Mouse (Mus musculus) kidney, embryonic 16.5 days (tissue): Measurements from ENCODE around the gene Thoc6. TPM values are rescaled to one million over a fixed set of nuclear protein-coding genes. Genes with fewer than 3 reads are reported as not detected.
A peak's percentile ranks its signal among the peaks of the same experiment; 100 is the strongest.

Experiments
- ATAC-seq: fragments of 200-750 bp; cut with Nextera tagmentation; 2 replicates; pipeline ENCODE4 v1.8.0; 2017; ENCODE audit warnings: moderate TSS enrichment; ENCODE audit not compliant: low FRiP score, low TSS enrichment
- H3K27ac ChIP-seq: fragments of 300-500 bp; sonication (generic); 2 replicates; pipeline ENCODE4 v1.5.1; 2014; ENCODE audit warnings: low read length
- H3K27me3 ChIP-seq: fragments of 300-500 bp; sonication (generic); 2 replicates; pipeline ENCODE4 v1.6.1; 2014; ENCODE audit warnings: low read length, control low read depth, mixed read lengths; ENCODE audit not compliant: insufficient read depth
- H3K36me3 ChIP-seq: fragments of 300-500 bp; sonication (generic); 2 replicates; pipeline ENCODE4 v1.6.1; 2014; ENCODE audit warnings: low read length, control low read depth, mixed read lengths; ENCODE audit not compliant: insufficient read depth
- H3K4me1 ChIP-seq: fragments of 300-500 bp; sonication (generic); 2 replicates; pipeline ENCODE4 v1.6.1; 2014; ENCODE audit warnings: low read length, control low read depth, mixed read lengths; ENCODE audit not compliant: insufficient read depth
- H3K4me2 ChIP-seq: fragments of 300-500 bp; sonication (generic); replicated peaks from 2 replicates; pipeline ENCODE4 v1.6.1; 2014; ENCODE audit warnings: low read depth, low read length
- H3K4me3 ChIP-seq: fragments of 300-500 bp; sonication (generic); 2 replicates; pipeline ENCODE4 v1.5.1; 2014; ENCODE audit warnings: mild to moderate bottlenecking, low read length
- H3K9ac ChIP-seq: fragments of 300-500 bp; sonication (generic); replicated peaks from 2 replicates; pipeline ENCODE4 v1.6.1; 2014; ENCODE audit warnings: low read length
- H3K9me3 ChIP-seq: fragments of 300-500 bp; sonication (generic); 2 replicates; pipeline ENCODE4 v1.6.1; 2016; ENCODE audit warnings: low read length, control low read depth
- WGBS: fragments of 180-500 bp; shearing (Covaris S2); extraction: QIAGEN DNeasy Blood & Tissue Kit; methylation state at CpG from one replicate; pipeline ENCODE4 v1.1.7; 2014; 5-methylcytosine and 5-hydroxymethylcytosine counted together
- polyA plus RNA-seq: library from polyadenylated mRNA; unstranded; fragments of >200 nt; fragmentation: Nextera tagmentation; extraction: Ambion mirVana; gene quantifications from 2 replicates; pipeline ENCODE4 v1.2.1, GENCODE M21; 2015

The Thoc6 gene
- polyA plus RNA-seq, 1 experiment from 2014 or later = 65.5 TPM

- no peaks in the 10 kb centered on the region for H3K9me3 ChIP-seq
- no peak overlapping the region for H3K4me3 ChIP-seq
- no peaks in the 10 kb centered on the region for H3K4me1 ChIP-seq
- ATAC-seq = no peak
- no peaks in the 10 kb centered on the region for H3K36me3 ChIP-seq
- H3K4me2 ChIP-seq = no peak overlapping the region
- H3K27me3 ChIP-seq = no peaks in the 10 kb centered on the region
- 76% methylated on average over 6 of the region's 6 CpGs for WGBS
- no peak overlapping the region for H3K9ac ChIP-seq
- H3K27ac ChIP-seq = no peak overlapping the region
These were observed 22.3 kb downstream of the Thoc6 start for GRCm38 (mm10) chr17:23651363-23651762.

DNA sequence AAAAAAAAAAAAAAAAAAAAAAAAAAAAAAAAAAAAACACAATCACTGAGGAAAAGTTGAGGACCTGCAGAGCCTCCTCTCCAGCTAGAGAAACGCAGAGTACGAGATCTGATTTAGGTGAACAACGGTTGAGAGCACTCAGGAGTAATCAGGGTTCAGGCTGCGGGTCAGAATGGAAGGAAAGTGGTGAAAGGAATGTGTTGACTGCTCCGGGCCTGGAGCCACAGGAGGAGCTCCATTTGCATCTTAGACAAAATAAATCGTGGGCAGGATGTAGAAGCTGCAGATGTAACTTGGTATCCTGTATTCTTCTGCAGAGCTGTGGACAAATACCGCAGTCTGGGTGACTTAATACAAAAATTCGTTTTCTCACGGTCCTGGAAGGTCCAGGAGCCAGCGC lies 27.8 kb downstream of the Thoc6 start:
- H3K27me3 ChIP-seq = peaks cover 11% of the 10 kb centered on the region; the same call in 1 of the 2 replicates
- no peak overlapping the region for H3K9ac ChIP-seq
- ATAC-seq = no peak
- H3K4me3 ChIP-seq = no peak overlapping the region
- 40% methylated on average over 10 of the region's 10 CpGs for WGBS
- no peaks in the 10 kb centered on the region for H3K36me3 ChIP-seq
- H3K4me2 ChIP-seq = no peak overlapping the region
- H3K27ac ChIP-seq = no peak overlapping the region
- H3K4me1 ChIP-seq = peaks cover 9% of the 10 kb centered on the region
- no peaks in the 10 kb centered on the region for H3K9me3 ChIP-seq

GRCm38 (mm10) chr17:23644613-23645495 lies 28.8 kb downstream of the Thoc6 start, which contains the start of gene Mmp25:
Gene Mmp25, minus strand, starts transcription at chr17:23645277.
- Histone ChIP-seq H3K36me3 (no peaks in the 10 kb centered on the region), H3K27ac (no peak within 1 kb of the TSS), H3K9me3 (no peaks in the 10 kb centered on the region), H3K4me1 (peaks cover 9% of the 10 kb centered on the region), H3K4me2 (peak within 1 kb of the TSS; percentile 63), H3K9ac (peak within 1 kb of the TSS; percentile 64), H3K27me3 (peaks cover 11% of the 10 kb centered on the region; the same call in 1 of the 2 replicates), H3K4me3 (peak within 1 kb of the TSS; percentile 45)
- peak; percentile 73 for ATAC-seq
- under 1% methylated on average over 57 of the region's 58 CpGs for WGBS

DNA sequence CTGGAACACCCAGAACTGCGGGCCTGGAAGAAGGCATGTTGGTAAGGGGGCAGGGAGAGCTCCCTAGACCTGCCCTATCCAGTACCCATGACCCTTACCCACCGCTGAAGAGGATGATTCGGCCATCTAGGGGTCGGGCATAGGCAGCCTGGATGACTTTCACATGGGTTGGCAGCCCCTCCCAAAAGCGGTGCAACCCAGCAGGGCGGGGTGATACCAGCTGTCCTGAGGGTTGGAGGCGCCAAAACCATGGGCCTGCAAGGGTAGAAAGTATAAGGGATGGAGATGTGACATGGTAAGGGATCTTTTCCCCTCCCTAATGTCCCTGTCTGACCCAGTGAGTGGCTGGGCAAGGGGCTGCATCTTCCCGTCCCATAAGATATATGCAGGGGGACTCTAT lies 42.4 kb downstream of the Thoc6 start:
- Histone ChIP-seq H3K4me3 (no peak overlapping the region), H3K4me2 (no peak overlapping the region), H3K27me3 (no peaks in the 10 kb centered on the region), H3K9me3 (no peaks in the 10 kb centered on the region), H3K9ac (no peak overlapping the region), H3K36me3 (no peaks in the 10 kb centered on the region), H3K27ac (no peak overlapping the region), H3K4me1 (peaks cover 3% of the 10 kb centered on the region; the same call in 1 of the 2 replicates)
- WGBS = 85% methylated on average over 8 of the region's 8 CpGs
- ATAC-seq = peak; percentile 39; the same call in 1 of the 2 replicates

GRCm38 (mm10) chr17:23630195-23631020 lies 43.3 kb downstream of the Thoc6 start:
- no peaks in the 10 kb centered on the region for H3K9me3 ChIP-seq
- ATAC-seq = peak; percentile 87
- H3K9ac ChIP-seq = peak overlapping the region; percentile 36; the same call in 1 of the 2 replicates
- no peaks in the 10 kb centered on the region for H3K36me3 ChIP-seq
- no peak overlapping the region for H3K27ac ChIP-seq
- WGBS = 14% methylated on average over 22 of the region's 22 CpGs
- H3K4me2 ChIP-seq = peak overlapping the region; percentile 57
- peak overlapping the region; percentile 25 for H3K4me3 ChIP-seq
- H3K27me3 ChIP-seq = no peaks in the 10 kb centered on the region
- peaks cover 3% of the 10 kb centered on the region; the same call in 1 of the 2 replicates for H3K4me1 ChIP-seq

- peaks cover 3% of the 10 kb centered on the region; the same call in 1 of the 2 replicates for H3K4me1 ChIP-seq
- ATAC-seq = no peak
- 44% methylated on average over 7 of the region's 7 CpGs for WGBS
- no peaks in the 10 kb centered on the region for H3K36me3 ChIP-seq
- no peaks in the 10 kb centered on the region for H3K9me3 ChIP-seq
- no peaks in the 10 kb centered on the region for H3K27me3 ChIP-seq
- no peak overlapping the region for H3K4me3 ChIP-seq
- H3K9ac ChIP-seq = no peak overlapping the region
- no peak overlapping the region for H3K4me2 ChIP-seq
- no peak overlapping the region for H3K27ac ChIP-seq
These were observed 45.9 kb downstream of the Thoc6 start for GRCm38 (mm10) chr17:23627813-23628212.

DNA sequence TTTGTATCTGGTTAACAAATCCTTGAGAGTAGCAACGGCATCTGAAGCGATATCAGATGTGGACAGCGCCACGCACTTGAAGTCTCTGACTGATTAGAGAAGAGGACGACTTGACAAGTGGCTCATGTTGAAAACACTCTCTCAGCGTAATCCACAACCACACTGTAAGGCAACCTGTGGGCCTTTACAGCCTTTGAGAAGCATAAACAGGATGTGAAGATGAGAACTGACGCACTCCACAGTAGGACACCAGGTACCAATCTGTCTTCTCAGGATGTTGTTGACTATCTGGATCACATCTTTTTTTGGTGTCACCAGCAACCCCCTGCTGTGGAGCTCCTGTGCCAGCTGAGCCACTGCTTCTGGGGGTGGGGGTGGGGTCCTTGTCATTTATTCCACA lies 53.3 kb downstream of the Thoc6 start:
- Histone ChIP-seq H3K4me1 (no peaks in the 10 kb centered on the region), H3K9me3 (no peaks in the 10 kb centered on the region), H3K27ac (no peak overlapping the region), H3K36me3 (no peaks in the 10 kb centered on the region), H3K4me2 (no peak overlapping the region), H3K4me3 (no peak overlapping the region), H3K27me3 (peaks cover 4% of the 10 kb centered on the region; the same call in 1 of the 2 replicates), H3K9ac (no peak overlapping the region)
- WGBS = 79% methylated on average over 7 of the region's 7 CpGs
- ATAC-seq = no peak

Other genes with a start within 250 kb of the Thoc6 start
- not detected in 2 replicates for gene Vmn2r117, start 194.2 kb downstream of the Thoc6 start, polyA plus RNA-seq
- gene Zfp213, start 109.6 kb downstream of the Thoc6 start, polyA plus RNA-seq = 24.1 and 26.5 TPM in 2 replicates
- 19.1 and 19.3 TPM in 2 replicates for gene Zfp13, start 74.4 kb downstream of the Thoc6 start, polyA plus RNA-seq
- gene Zscan10, start 73.0 kb downstream of the Thoc6 start, polyA plus RNA-seq = 0.26 TPM in 1 of 2 replicates, not detected in the other
- gene Mmp25, start 28.6 kb downstream of the Thoc6 start, polyA plus RNA-seq = 1.1 and 1.2 TPM in 2 replicates
- gene Bicdl2, start 13.4 kb downstream of the Thoc6 start, polyA plus RNA-seq = 1.7 and 2.0 TPM in 2 replicates
- gene Hcfc1r1, start 286 bp downstream of the Thoc6 start, polyA plus RNA-seq = 73.4 and 83.7 TPM in 2 replicates
- 28.9 and 31.2 TPM in 2 replicates for gene Tnfrsf12a, start 3.6 kb upstream of the Thoc6 start, polyA plus RNA-seq
- 242 and 253 TPM in 2 replicates for gene Cldn6, start 5.4 kb upstream of the Thoc6 start, polyA plus RNA-seq
- 60.0 and 63.5 TPM in 2 replicates for gene Cldn9, start 10.1 kb upstream of the Thoc6 start, polyA plus RNA-seq
- 0.15 and 0.61 TPM in 2 replicates for gene 1520401A03Rik, start 48.9 kb upstream of the Thoc6 start, polyA plus RNA-seq
- gene Pkmyt1, start 52.5 kb upstream of the Thoc6 start, polyA plus RNA-seq = 53.0 and 56.2 TPM in 2 replicates
- gene Paqr4, start 67.0 kb upstream of the Thoc6 start, polyA plus RNA-seq = 22.9 and 25.4 TPM in 2 replicates
- gene Kremen2, start 72.0 kb upstream of the Thoc6 start, polyA plus RNA-seq = 0.81 and 1.3 TPM in 2 replicates
- 101 and 104 TPM in 2 replicates for gene Flywch1, start 97.7 kb upstream of the Thoc6 start, polyA plus RNA-seq
- gene Flywch2, start 112.2 kb upstream of the Thoc6 start, polyA plus RNA-seq = 31.7 and 35.0 TPM in 2 replicates
- 411 and 514 TPM in 2 replicates for gene Srrm2, start 116.7 kb upstream of the Thoc6 start, polyA plus RNA-seq
- gene Elob, start 155.3 kb upstream of the Thoc6 start, polyA plus RNA-seq = 954 and 966 TPM in 2 replicates
- gene Prss33, start 162.2 kb upstream of the Thoc6 start, polyA plus RNA-seq = not detected in 2 replicates
- gene Prss32, start 170.0 kb upstream of the Thoc6 start, polyA plus RNA-seq = not detected in 2 replicates
- 3.5 and 4.1 TPM in 2 replicates for gene Prss41, start 170.3 kb upstream of the Thoc6 start, polyA plus RNA-seq
- gene Prss21, start 194.2 kb upstream of the Thoc6 start, polyA plus RNA-seq = not detected in 2 replicates
- not detected in 2 replicates for gene Dcpp1, start 207.0 kb upstream of the Thoc6 start, polyA plus RNA-seq
- not detected in 2 replicates for gene Dcpp2, start 207.0 kb upstream of the Thoc6 start, polyA plus RNA-seq
- gene Dcpp3, start 243.6 kb upstream of the Thoc6 start, polyA plus RNA-seq = not detected in 2 replicates